Mouse (Mus musculus): ENCODE measurements around the gene Pnrc2. TPM values are rescaled to one million over a fixed set of nuclear protein-coding genes. Genes with fewer than 3 reads are reported as not detected.
A peak's percentile ranks its signal among the peaks of the same experiment; 100 is the strongest.

The Pnrc2 gene
- total RNA-seq, 2 experiments from 2014 or later: 48.8 to 49.7 TPM

DNA sequence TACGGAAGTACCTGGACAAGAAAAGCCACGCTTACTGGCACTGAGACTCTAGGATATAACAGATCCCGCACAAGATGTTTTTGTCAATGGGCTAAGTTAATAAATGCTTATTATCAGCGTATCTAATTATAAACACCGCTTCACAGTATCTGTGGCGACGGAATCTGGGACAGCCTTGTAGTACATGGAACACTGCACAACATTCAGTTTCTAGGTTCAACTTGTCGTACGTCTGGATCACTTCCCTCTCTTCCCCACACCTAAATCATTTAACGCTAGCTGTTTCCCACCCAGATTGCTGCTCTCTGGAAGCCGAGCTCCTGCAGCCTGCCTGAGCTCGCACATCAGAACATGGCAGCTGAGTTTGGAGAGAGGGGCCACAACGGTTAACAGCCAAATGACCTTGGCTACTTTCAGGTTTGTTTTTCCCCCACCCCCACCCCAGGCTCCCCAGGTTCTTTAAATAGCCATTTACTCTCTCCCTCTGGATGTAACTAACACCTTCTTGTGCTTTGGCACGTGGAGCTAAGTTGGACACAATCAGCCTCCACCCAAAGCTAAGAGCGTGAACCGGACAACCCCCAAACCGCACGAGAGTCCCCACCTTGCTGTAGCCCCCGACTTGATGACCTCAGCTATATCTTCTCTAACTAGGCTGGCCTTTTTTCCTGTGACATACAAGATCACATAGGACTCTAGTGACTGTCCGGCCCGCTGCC is 34.2 kb downstream of the Pnrc2 start:
- peak in 1 of 2 experiments; percentile 39 for DNase-seq (ENCODE audit: low spot score in 2 of 2)
- intact Hi-C loops (cut with DNase I): no loop called here

DNA sequence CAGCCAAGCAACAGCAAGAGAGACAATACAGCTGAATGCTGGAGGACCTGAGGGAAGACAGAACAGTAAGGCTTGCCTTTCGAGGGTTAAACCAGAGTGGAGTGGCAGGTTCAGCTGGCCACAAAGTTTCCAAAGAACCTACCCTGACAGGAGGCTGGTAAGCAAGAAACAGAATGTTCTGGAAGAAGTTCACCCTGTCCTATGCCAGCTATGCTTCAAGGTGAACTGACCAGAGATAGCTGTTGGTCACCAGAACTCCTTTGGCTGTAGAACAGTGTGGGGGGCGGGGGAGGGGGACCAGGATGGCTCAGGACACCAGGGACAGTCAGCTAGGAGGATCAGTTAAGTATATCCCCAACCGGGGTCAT is 34.7 kb downstream of the Pnrc2 start:
- no peak for DNase-seq (ENCODE audit: low spot score in 2 of 2)
- intact Hi-C loops (cut with DNase I): no loop called here

DNA sequence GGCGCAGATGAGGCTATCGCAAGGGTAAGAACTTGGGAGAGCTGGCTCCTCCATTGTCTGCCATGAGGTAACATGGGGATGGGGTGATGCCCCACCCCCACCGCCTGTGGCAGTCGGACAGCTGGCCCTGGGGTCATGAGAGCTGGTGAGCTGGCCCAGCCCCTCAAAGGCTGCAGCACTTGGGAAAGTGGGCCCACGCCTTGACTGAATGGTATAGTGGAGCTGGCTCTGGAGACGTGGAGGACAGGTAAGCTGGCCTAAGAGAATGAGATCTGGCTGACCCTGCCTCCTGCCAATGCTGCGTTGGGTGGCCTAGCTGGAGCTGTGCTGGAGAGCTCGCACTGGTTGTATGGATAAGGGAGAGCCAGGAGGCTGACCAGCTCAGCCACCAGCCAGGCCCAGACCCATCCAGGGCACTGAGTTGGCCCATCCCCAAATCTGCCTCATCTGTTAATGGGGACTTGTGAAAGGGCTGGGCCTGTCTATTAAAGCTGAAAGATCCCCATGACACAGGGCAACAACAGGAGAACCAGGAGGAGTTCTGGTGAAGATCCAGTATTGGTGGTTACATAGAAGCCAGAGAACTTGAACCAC is 39.4 kb downstream of the Pnrc2 start:
- intact Hi-C loops (cut with DNase I): no loop called here
- DNase-seq (ENCODE audit: low spot score in 2 of 2): no peak

DNA sequence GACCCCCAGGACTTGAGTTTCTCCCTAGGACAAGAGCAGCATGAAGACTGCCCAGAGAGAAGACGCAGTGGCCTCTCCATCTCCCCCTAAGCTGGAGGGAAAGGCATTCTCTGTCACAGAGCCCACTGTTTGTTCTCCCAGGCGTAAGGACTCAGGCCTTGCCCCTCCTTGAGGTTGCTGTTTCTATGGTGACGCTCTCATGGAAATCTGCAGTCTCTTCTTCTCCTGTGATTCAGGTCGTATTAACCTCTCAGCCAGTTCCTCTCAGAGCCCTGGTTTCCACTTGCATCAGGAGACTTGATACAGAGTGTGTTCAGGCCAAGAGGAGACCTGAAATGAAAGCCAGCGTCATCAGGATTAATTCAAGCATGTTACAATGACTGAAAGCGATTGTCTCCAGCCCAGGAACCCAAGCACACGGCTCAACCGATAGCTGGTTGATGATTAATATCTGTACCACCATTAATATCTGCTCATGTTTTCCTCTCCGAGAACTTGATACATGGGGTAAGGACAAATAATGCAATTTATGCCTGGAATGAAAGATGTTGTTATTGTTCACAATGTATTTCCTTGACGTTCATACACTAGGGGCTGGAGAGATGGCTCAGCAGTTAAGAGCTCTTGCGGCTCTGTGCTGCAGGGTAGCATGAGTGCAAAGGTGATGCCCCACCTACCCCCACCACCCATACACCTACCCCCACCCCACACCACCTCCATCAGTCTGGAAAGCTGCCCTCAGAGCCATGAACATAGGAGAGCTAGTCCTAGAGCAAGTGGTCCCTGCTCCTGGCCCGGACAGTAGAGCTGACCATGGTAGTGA is 40.1 kb downstream of the Pnrc2 start:
- intact Hi-C loops (cut with DNase I): no loop called here
- DNase-seq (ENCODE audit: low spot score in 2 of 2): no peak

DNA sequence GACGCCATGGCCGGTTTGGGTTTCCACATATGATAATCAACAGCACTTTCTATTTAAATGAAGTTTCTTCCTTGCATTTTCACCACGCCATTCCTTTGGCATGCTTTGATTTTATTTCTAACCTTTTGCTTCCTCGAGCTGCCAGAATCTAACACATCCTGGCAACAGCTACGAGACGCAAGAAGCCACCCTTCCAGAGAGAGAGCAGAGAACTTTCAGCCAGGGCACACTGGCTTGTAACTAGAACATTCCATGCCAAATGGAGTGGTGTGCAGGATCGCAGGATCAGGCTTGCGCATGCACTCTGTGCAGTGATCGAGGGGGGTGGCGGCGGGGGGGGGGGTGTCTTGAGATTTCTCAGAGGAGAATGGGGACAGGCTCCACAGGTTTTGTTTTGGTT is 41.6 kb downstream of the Pnrc2 start:
- DNase-seq (ENCODE audit: low spot score in 2 of 2): peak in 1 of 2 experiments; percentile 28

DNA sequence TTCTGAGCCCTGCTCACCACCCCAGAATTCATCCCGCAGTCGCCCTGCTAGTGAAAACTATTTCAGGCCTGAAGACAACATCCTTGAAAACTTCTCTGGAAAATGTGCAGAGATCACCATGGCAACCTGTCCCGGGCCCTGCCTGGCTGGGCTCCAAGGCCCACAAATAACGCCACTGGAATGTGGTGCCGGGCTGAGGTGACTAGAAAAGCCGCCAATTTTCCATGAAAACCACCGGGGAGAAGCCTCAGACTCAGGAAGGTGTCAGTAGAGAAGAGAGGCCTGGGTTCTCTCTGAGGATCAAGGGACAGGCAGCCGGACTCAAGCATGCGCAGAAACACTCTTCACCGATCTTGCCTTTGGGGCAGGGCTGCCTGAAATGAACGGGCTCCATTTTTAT is 45.2 kb downstream of the Pnrc2 start:
- intact Hi-C loops (cut with DNase I): no loop called here
- DNase-seq (ENCODE audit: low spot score in 2 of 2): peak; percentile 84 to 90

More for the DNA sequence above, 41.6 kb downstream of the Pnrc2 start:
- intact Hi-C loops (cut with DNase I): no loop called here

DNA sequence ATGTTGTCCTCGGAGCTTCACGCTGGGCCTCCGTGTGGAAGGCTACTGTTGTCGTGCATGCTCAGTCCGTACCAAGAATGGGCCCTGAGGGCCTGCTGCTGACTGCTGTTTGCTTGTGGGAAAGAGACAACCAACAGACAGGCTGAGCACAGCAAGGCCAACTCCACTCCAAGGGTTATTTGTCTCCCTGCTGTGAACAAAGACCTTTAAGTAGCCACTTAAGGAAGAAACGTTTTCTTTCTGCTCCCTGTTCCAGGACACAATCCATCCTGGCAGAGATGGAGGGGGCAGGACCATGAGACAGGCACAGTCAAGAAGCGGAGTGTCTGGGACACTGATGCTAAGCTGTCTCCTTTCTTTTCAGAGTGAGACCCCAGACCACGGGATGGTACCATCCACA is 49.4 kb downstream of the Pnrc2 start:
- no peak for DNase-seq (ENCODE audit: low spot score in 2 of 2)
- intact Hi-C loops (cut with DNase I): loop anchor here (5.0 kb wide), 1 partner anchor 33 kb away; the partner anchor contains the start of gene Srsf10

DNA sequence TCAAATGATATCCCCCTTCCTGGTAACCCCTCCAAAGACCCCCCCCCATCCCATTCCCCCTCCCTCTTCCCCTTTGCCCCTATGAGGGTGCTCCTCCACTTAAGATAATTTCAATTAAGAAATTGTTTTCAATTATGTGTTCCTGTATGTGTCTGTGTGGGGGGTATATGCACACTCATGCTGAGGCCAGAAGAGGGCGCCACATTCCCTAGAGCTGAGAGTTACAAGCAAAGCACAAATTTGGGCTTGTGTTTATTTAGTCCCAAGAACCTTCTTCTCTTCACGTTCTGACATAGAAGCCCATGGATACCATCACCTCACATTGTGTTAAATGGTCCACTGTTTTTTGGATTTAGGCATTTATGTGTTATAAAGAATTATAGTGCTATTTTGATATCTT is 50.4 kb downstream of the Pnrc2 start:
- intact Hi-C loops (cut with DNase I): loop anchor here (5.0 kb wide), 1 partner anchor 34 kb away; the partner anchor contains the start of gene Srsf10
- peak in 1 of 2 experiments; percentile 60 for DNase-seq (ENCODE audit: low spot score in 2 of 2)

DNA sequence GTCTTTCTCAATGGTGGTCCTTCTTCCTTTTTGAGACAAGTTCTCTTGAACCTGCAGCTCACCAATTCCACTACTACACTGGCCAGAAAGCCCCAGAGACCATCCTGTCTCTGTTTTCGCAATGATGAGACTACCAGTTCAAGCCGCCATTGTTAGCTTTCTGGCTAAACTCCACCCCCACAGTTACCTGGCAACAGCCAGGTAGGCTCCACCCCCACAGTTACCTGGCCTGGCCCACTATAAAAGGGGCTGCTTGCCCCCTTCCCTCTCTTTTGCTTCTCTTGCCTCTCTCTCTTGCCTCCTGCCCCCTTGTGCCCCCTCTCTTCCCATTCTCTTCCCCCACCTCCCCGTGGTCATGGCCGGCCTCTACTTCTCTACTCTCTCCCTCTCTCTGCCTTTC is 51.9 kb downstream of the Pnrc2 start:
- no peak for DNase-seq (ENCODE audit: low spot score in 2 of 2)
- intact Hi-C loops (cut with DNase I): loop anchor here (5.0 kb wide), 1 partner anchor 36 kb away; the partner anchor contains the start of gene Srsf10

Other genes starting within 250 kb of the Pnrc2 start
- gene Ifnlr1, start 187.6 kb downstream of the Pnrc2 start, total RNA-seq (2021): under 1 TPM; 0.35 to 0.40 TPM
- under 1 TPM; 0.42 to 0.70 TPM for gene Il22ra1, start 145.7 kb downstream of the Pnrc2 start, total RNA-seq (2021)
- gene Myom3, start 114.1 kb downstream of the Pnrc2 start, total RNA-seq (2021): 1 to 10 TPM; 2.0 to 2.1 TPM
- gene Srsf10, start 18.1 kb downstream of the Pnrc2 start, total RNA-seq (2021): 10 to 100 TPM; 71.0 to 77.4 TPM
- gene Cnr2, start 21.5 kb upstream of the Pnrc2 start, total RNA-seq (2021): under 1 TPM in 1 of 2 experiments, not detected in 1; 0.09 TPM
- gene Fuca1, start 46.9 kb upstream of the Pnrc2 start, total RNA-seq (2021): 10 to 100 TPM; 34.0 to 39.0 TPM
- gene Hmgcl, start 72.6 kb upstream of the Pnrc2 start, total RNA-seq (2021): 10 to 100 TPM; 28.3 to 30.9 TPM
- 10 to 100 TPM; 26.2 to 31.6 TPM for gene Gale, start 89.9 kb upstream of the Pnrc2 start, total RNA-seq (2021)
- 10 to 100 TPM; 82.2 to 91.6 TPM for gene Lypla2, start 98.8 kb upstream of the Pnrc2 start, total RNA-seq (2021)
- 10 to 100 TPM; 71.5 to 72.5 TPM for gene Pithd1, start 113.4 kb upstream of the Pnrc2 start, total RNA-seq (2021)
- gene Eloa, start 147.9 kb upstream of the Pnrc2 start, total RNA-seq (2021): 10 to 100 TPM; 27.6 to 28.2 TPM
- gene Rpl11, start 179.6 kb upstream of the Pnrc2 start, total RNA-seq (2021): 100 to 1,000 TPM; 216 to 244 TPM